Mouse (Mus musculus) liver, adult (tissue): Measurements from ENCODE around the gene Hsf4.
A peak's percentile ranks its signal among the peaks of the same experiment; 100 is the strongest.

Experiments used
- GATA4 ChIP-seq: IDR thresholded peaks from 2 replicates; pipeline ENCODE4 v1.6.1; 2014; ENCODE audit warnings: mild to moderate bottlenecking, low read length; ENCODE audit not compliant: insufficient replicate concordance

The Hsf4 gene

GRCm38 (mm10) chr8:105289805-105290460 is 20.3 kb downstream of the Hsf4 start, which contains the start of gene 4931428F04Rik:
TSS of gene 4931428F04Rik (minus strand) at chr8:105289864.
- no peak for TF ChIP-seq GATA4

- TF ChIP-seq GATA4, result no peak
Observed at GRCm38 (mm10) chr8:105290554-105291314, 21.1 kb downstream of the Hsf4 start.

DNA sequence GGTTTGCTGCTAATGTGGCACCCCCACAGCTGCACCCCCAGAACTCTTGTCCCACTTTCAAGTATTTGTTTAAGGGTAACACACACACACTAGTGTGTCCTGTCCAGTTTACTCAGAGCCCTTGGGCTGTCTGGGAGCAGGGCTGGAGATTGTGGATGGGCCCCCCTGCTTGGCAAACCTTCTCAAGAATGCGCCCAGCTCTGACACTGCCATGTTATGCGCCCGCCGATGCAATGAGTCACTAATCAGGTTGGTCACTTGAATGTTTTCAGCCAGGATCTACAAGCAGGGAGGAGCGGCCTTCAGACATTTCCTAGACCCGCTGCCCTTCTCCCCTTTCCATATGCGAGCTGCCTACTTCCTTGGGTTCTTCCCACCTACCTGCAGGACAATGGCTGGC is 22.9 kb downstream of the Hsf4 start:
- no peak for TF ChIP-seq GATA4

GRCm38 (mm10) chr8:105293405-105293804 is 23.8 kb downstream of the Hsf4 start:
- TF ChIP-seq GATA4, result no peak

GRCm38 (mm10) chr8:105294776-105295175 is 25.2 kb downstream of the Hsf4 start:
- TF ChIP-seq GATA4, result no peak

- TF ChIP-seq GATA4, result no peak
Observed at GRCm38 (mm10) chr8:105295256-105295655, 25.7 kb downstream of the Hsf4 start.

DNA sequence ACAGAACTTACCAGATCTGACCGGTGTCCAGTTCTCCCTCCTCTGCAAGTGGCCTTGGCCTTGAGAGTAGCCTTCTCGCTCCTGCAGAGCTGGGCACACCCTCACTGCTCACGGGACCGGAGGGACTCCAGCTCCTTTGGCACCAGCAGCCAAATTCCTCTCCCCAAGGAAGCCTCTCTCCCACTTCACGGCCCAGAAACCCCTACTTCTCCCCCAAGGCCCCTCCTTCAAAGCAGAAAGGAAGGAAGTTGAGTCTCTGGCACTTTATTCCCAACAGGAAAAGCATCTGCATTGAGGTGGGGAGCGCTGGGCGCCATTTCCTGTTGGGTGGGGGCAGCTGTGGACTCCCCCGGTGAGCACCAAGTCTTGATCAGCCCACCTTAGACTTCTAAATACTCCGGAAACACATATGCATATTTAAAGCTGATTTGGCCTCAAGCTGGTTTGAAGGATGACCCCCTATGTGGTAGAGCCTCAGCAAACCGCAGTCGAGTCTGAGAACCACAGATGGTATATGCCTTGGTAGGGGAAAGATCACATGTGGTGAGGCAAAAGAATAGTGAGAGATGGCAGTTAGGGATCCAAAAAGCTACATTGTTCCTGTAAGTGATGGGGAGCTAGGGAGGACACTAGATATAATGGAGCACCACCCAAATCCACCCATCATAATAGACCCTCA is 26.4 kb downstream of the Hsf4 start, which contains the start of gene Exoc3l:
TSS of gene Exoc3l (minus strand) at position 207 of the 679 bp plus-strand sequence.
- peak; percentile 22; the same call in 1 of the 2 replicates for TF ChIP-seq GATA4

DNA sequence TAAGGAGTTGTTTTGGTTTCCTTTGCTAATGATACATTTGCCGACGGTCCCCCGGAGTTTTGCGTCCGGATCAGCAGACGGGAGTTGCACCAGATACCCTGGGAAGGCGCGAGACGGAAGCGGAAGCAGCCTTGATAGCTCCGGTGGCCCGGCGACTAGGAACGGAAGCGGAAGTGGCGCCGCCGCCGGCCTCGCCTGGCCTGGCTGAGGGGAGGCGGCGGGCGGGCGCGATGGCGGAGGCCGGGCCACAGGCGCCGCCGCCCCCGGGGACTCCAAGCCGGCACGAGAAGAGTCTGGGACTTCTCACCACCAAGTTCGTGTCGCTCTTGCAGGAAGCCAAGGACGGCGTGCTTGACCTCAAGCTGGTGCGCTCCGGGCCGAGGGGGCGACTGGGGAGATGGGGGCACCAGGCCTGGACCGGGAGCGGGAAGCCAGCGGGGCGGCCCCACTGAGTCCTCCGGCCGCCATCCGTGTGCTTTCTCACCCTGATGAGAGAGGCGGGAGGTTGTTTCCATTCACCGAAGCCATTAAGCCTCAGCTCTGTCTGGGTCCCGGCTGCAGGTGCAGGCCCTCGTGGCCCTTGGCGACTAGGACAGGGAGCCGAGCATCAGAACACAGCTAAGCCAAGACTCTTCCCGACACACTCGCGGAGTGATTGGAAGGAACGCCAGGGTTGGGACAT is 28.1 kb downstream of the Hsf4 start, which contains the start of gene E2f4:
TSS of gene E2f4 (plus strand) at position 153 of the 682 bp plus-strand sequence.
- TF ChIP-seq GATA4, result peak; percentile 94; the same call in 1 of the 2 replicates

DNA sequence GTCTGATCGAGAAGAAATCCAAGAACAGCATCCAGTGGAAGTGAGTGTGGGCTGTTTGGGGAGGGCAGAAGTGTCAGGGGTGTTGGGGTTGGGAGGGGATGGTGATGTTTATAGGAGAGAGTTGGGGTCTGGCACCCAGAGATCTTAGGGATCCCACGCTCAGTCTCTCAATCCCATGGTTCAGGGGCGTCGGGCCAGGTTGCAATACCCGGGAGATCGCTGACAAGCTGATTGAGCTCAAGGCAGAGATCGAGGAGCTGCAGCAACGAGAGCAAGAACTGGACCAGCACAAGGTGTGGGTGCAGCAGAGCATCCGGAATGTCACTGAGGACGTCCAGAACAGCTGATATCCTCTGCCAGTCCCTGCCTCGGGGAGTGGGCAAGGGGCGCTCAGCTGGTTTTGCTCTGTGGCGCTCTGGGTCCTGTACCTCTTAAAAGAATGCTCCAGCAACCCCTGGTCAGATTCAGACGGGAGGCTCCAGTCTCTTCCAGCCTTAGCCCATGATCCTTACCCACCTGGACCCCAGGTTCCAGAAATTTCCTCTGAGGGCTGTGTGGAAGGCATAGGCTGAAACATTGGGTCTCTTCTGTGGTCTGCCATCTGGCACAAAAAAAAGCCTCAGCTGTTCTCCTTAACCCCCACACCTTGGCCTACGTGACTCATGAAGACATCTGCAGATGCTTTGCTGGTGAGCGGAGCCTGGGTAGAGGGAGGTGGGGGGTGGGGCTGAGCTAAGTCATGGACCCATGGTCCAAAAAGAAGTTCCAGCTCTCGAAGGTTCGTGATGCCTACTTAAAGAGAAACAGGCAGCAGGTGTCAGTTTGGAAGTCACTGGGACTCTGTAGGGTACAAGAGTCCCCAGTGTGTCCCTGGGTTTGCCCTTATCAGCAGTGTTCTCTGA is 29.0 kb downstream of the Hsf4 start:
- no peak for TF ChIP-seq GATA4

GRCm38 (mm10) chr8:105299962-105300361 is 30.4 kb downstream of the Hsf4 start:
- no peak for TF ChIP-seq GATA4

GRCm38 (mm10) chr8:105303396-105303795 is 33.8 kb downstream of the Hsf4 start:
- no peak for TF ChIP-seq GATA4

- no peak for TF ChIP-seq GATA4
Observed at GRCm38 (mm10) chr8:105303874-105304273, 34.3 kb downstream of the Hsf4 start.

DNA sequence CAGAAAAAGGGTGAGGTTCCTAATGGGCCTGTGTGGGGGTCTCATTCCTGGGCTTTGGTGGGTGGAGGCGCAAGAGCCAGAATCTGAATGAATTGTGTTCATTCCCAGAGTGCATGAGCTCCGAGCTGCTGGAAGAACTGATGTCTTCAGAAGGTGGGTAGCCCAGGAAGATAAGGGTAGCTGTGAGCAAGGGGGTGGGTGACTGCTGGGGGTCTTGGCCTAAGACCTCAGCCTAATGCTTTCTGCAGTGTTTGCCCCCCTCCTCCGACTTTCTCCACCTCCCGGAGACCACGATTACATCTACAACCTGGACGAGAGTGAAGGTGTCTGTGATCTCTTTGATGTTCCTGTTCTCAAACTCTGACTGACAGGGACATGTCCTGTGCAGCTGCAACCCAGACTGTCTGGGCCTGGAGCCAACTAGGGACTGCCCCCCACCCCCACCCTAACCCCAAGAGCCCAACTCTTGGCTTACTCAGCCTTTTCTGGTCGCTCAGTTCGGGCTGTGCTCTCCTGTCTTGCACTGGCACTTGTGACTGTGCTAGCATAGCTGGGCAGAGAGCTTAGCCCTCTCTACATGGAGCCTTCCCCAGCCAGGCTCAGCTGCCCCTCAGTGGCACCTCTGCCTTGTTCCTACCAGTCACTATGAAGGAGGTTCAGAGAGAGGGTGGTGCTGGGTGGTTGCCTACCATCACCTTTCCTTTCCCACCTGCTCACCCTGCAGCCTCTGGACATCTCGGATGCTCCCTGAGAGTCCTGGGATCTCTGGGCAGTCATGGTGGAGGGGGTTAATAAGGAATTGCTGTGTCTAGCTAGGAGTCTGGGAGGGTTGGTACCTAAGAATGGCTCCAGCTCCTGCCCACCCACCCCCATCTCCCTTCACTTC is 35.0 kb downstream of the Hsf4 start:
- TF ChIP-seq GATA4, result no peak
